In the genomic region with DNA sequence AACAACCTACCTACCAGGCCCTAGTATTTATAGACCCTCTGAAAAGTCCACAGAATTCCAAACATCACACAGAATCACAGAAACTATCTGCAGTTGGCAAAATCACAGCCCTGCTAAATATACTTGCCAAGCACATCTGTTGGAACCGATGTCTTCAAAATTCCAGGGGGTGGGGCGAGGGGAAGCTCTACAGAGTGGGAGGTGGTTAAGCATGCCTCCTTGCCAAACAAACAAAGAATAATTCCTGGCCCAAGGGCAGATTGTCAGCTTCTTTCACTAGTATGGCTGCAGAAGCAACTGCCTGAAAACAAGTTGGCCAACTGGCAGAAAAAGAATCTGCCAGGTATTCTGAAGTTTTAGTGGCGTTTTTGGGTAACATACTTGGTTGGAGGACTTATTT, we compare ENCODE assay signal across 13 mouse cellular contexts. TPM values are rescaled to one million over a fixed set of nuclear protein-coding genes. Genes with fewer than 3 reads are reported as not detected.
A peak's percentile ranks its signal among the peaks of the same experiment; 100 is the strongest.
DNase-seq lines count a peak whose midpoint lies in the region; ATAC-seq lines count a peak whose summit lies in the region.
"Had no signal": no experiment of that assay in that cellular context is flagged by ENCODE, and none has a peak within 500 bp of the region (broad histone marks: within the 10 kb centered on the region; RNA-seq: fewer than 3 reads in every experiment).

No protein-coding gene starts in this region.

- ATAC-seq in frontal cortex, adult (ENCODE audit: low TSS enrichment), result no peak
- ATAC-seq: liver, embryonic 12.5 days had no signal

- DNase-seq in adrenal gland, postnatal 10 days, result peak; percentile 29
- DNase-seq in adrenal gland, postnatal 4 days (ENCODE audit: low spot score in 2 of 2), result no peak
- DNase-seq in testis, postnatal 10 days (ENCODE audit: low spot score), result peak; percentile 43
- no peak for DNase-seq in testis, postnatal 14 days (ENCODE audit: low spot score)
- peak; percentile 30 for DNase-seq in kidney, postnatal 14 days
- DNase-seq in right cerebral cortex, postnatal 10 days (ENCODE audit: low spot score in 2 of 2), result no peak
- no peak for DNase-seq in spleen, postnatal 14 days (ENCODE audit: low spot score in 2 of 2)
- DNase-seq: cerebellum, postnatal 10 days had no signal

RNA-seq across cellular contexts. Expression of a gene that starts 9.7 kb away (rescaled TPM):
- total RNA-seq in adrenal gland, postnatal 10 days (2021), result under 1 TPM; 0.24 to 0.33 TPM
- under 1 TPM in 1 of 2 experiments, not detected in 1; 0.25 TPM for total RNA-seq in adrenal gland, postnatal 4 days (2021)
- total RNA-seq: MEL had no signal

RNA-seq across cellular contexts. Expression of a gene that starts 24.4 kb away (rescaled TPM):
- total RNA-seq in adrenal gland, postnatal 10 days (2021), result not detected
- total RNA-seq in adrenal gland, postnatal 4 days (2021), result not detected
- total RNA-seq: adrenal gland, postnatal 36 days; left cerebral cortex, adult 18-20 months; MEL had no signal

RNA-seq across cellular contexts. Expression of a gene that starts 32.7 kb away (rescaled TPM):
- total RNA-seq in adrenal gland, postnatal 10 days (2021), result not detected
- total RNA-seq in adrenal gland, postnatal 4 days (2021), result not detected
- total RNA-seq: adrenal gland, postnatal 36 days; left cerebral cortex, adult 18-20 months; MEL had no signal

RNA-seq across cellular contexts. Expression of a gene that starts 40.2 kb away (rescaled TPM):
- total RNA-seq in adrenal gland, postnatal 10 days (2021), result not detected
- total RNA-seq in adrenal gland, postnatal 4 days (2021), result under 1 TPM in 1 of 2 experiments, not detected in 1; 0.64 TPM
- total RNA-seq: adrenal gland, postnatal 36 days; left cerebral cortex, adult 18-20 months; MEL had no signal

RNA-seq across cellular contexts. Expression of a gene that starts 57.0 kb away (rescaled TPM):
- total RNA-seq in adrenal gland, postnatal 10 days (2021), result not detected
- total RNA-seq in adrenal gland, postnatal 4 days (2021), result not detected
- total RNA-seq: adrenal gland, postnatal 36 days; left cerebral cortex, adult 18-20 months; MEL had no signal

Comparison
In these comparisons a context has a peak if more than half of its experiments do, and no peak if none do; other contexts are left out.
1. DNase-seq: peak in adrenal gland, postnatal 10 days (single experiment), testis, postnatal 10 days (single experiment) and kidney, postnatal 14 days (single experiment); none in adrenal gland, postnatal 4 days (0 of 2), testis, postnatal 14 days (single experiment), right cerebral cortex, postnatal 10 days (0 of 2) and spleen, postnatal 14 days (0 of 2).